Mouse (Mus musculus): ENCODE measurements around the gene BB287469.
"Not testable (repeated sequence)": the region's sequence is repeated elsewhere in the genome, so short reads cannot be mapped to it uniquely, and the experiment has no call there.

- TF ChIP-seq CTCF, EP300 (IDR thresholded peaks at IDR 0.05): not testable (repeated sequence)
Observed at GRCm38 (mm10) chr12:87797971-87798370, 18.4 kb upstream of the BB287469 start.

Measured in lung, postnatal 0 days (tissue).